Mouse (Mus musculus) heart, postnatal 14 days (tissue): ENCODE measurements at regions not wholly inside any gene's neighbourhood (a gene's known extent, or its start where the extent isn't known, plus 50 kb on each side); places are given as distances from the start of the nearest gene placed in this dataset.

Source experiments
- DNase-seq, 2 experiments: peaks; one replicate each; pipeline ENCODE4 v3.0.0; 2021 to 2022
- intact Hi-C: fragments of 180-260 bp; cut with DNase I; formaldehyde crosslinking; loops from one replicate; pipeline ENCODE4 v1.15.1; 2025

DNA sequence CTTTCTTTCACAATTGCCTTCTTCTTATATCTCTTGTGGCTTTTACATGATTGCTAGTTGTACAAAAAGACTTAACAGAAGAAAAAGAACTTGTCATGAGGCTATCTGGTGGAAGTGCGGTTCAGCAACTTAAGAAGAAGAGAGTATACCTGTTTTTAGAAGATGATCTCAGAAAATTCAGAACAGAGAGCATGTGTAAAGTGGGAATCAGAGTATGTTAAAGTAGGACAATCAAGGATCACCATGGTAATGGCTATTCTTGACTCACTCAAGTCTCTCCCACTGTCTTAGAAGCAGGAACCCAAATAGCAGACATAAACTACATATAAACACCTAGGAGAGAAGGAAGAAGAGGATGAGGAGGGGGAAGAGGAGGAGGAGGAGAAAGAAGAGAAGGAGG lies 857.9 kb upstream of the Nr2f1 start:
- intact Hi-C loops: no loop called here
- DNase-seq: no peak

DNA sequence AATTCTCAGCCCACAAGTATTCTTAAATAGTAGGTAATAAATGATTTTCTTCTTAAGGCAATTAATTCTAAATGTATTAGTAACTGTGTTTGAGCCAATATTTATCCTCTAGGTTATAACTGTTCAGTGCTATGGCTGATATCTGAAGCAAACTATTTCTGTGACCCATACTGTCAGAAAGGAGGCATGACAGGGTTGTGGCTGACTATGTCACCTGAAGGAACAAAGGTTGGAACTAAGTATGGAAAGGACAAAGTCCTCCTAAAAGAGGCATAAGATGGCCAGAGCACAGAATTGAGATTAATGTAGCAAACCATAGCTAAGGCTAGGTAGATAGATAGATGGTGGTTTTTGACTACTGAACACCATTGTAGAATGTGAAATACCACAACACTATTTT lies 854.9 kb upstream of the Nr2f1 start:
- DNase-seq: no peak
- intact Hi-C loops: no loop called here

DNA sequence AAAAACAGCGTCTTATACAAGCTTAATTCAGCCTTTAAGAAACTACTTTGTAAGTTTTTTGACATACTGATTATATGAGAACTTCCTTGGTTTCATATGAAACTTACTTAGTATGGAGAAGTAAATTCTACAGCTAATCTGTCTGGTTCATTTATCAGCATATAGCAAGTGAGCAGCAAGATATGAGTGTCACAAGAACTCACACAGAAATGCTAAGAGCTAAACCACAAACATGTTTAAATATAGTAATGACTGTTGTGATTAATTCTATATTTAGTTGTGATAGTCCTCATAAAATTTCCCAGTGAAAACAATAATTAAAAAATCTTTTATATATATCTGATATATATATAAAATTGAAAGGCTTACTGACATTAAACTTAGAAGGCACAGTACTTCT lies 853.9 kb upstream of the Nr2f1 start:
- DNase-seq: no peak
- intact Hi-C loops: no loop called here

DNA sequence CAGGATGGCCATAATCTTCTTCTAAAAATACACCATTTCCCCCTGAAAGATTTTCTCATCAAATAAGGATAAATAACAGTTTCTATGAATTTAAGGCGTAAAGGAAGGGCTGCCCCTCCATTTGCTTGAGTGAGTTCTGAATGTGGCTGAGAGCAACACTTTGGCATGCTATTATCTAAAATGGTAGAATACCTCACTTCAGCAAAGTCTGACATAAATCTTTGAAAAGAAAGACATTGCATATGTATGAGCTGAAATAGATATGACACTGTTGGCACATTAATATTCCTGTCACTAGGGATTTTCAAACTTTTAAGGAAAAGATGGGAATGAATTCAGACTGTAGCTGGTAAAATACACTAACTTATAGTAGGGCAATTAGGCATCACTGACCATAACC lies 847.7 kb upstream of the Nr2f1 start:
- DNase-seq: no peak
- intact Hi-C loops: no loop called here

DNA sequence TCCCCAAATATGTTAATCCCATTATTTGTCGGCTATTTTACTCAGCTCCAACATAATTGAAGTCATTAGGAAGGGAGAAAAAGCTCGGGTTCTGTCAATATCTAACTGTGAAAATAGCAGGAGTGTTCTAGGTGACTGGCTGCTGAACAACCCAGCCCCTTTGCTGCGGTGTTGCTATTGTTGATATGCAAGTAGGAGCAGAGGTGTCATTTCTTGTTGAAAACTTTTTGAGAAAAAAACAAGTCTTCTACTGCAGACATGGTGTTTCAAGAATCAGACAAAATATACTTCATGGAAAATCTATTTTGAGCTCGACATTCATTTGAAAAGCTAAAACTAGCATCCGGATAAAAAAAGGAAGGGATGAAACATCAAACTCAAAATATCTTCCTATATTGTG lies 845.1 kb upstream of the Nr2f1 start:
- intact Hi-C loops: no loop called here
- no peak for DNase-seq

DNA sequence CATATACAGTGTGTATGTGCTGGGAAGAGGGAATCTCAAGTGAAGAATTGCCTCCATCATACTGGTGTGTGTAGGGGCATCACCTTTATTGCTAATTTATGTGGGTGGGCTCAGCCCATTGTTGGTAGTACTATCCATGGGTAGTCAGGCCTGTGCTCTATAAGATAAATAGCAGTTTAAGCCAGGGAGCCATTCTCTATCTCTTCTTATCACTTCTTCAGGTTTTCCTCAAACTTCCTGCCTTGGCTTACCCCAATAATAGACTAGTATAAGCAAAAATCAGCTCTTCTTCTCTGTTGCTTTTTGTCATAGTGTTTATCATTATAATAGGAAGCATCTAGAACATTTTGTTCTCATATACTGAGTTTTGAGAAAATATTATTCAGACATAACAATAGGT lies 838.3 kb upstream of the Nr2f1 start:
- no peak for DNase-seq

DNA sequence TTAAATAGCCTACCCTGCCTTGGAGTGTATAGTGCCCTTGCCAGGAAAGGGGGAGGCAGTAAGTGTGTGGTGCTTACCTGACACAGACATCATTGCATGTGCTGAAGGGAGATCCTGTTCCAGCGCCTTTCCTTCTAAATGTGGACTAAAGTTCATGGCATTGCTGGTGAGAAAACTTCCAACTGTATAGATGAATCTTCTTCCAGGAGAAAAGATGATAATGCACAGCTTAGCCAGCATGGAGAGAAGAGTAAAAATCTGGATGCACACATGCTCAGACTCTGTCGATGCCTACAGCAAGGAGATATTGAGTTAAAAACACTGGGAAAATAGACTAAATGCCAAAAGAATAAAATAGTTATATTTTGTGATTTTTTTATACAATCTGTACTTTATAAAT lies 835.7 kb upstream of the Nr2f1 start:
- no peak for DNase-seq
- intact Hi-C loops: loop anchor here (10.0 kb wide), 1 partner anchor 1050 kb away; no protein-coding TSS in a partner anchor

More for the DNA sequence above, 838.3 kb upstream of the Nr2f1 start:
- intact Hi-C loops: loop anchor here (10.0 kb wide), 1 partner anchor 1053 kb away; no protein-coding TSS in a partner anchor

DNA sequence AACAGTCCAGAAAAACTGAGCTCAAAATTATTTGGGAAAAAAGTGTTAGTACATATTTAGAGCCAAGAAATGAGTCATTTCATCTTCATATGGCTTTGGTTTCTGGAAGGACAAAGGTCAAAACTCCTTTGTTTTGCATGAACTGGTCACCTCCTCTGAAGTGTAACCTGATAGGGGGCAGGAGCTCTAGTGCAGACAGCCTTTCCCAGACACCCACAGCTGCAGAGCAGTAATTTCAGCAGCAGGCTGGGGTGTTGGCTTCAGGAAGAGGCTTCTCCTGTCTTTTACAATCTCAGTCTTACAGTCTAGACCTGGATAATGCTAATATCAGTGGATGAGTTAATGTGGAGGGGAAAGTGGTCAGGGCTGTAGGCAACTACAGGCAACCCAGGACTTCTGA lies 830.4 kb upstream of the Nr2f1 start:
- peak in 1 of 2 experiments; percentile 7 for DNase-seq
- intact Hi-C loops: loop anchor here (5.0 to 10.0 kb wide), 2 partner anchors 828 to 1045 kb away; no protein-coding TSS in a partner anchor

DNA sequence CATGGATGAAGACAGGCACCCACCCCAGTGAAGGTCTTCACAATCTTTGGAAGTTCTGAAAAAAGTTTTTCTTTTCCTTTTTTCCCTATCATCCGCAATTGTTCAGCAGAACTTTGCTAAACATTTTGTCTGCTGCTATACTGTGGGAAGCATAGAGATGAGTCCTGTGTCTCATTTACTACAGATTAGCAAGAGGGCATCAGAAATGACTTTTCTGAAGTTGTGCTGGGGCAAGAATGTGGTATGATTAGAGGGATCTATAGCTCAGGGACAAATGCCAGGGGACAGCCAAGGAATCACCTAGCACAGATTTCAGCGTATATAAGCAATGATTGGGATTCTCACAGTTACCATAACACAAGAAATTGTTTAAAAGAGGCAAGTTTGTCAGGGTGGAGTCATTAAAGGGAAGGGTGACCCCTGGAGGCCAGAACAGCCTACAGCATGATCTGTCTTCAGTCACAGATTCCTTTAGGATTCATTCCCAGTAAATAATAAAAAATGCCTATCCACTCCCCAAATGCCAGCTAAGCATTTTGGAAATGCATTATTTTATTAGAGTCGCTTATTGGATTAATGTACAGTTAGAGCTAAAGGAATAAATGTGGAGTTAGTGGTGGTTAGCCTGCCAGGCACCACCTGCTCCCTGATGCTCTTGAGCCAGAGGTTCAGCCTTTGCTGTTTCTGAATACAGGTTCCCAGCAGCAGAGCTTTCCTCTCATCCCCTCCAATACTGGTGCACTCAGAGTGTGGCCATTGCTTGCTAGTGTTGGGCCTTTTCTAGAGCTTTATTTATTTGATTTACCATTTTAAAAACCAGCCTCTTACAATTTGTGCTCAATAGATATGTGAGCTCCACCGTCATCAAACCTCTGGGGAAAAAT lies 828.6 kb upstream of the Nr2f1 start:
- intact Hi-C loops: loop anchor here (5.0 kb wide), 1 partner anchor 826 kb away; no protein-coding TSS in a partner anchor
- peak; percentile 15 to 47 for DNase-seq

DNA sequence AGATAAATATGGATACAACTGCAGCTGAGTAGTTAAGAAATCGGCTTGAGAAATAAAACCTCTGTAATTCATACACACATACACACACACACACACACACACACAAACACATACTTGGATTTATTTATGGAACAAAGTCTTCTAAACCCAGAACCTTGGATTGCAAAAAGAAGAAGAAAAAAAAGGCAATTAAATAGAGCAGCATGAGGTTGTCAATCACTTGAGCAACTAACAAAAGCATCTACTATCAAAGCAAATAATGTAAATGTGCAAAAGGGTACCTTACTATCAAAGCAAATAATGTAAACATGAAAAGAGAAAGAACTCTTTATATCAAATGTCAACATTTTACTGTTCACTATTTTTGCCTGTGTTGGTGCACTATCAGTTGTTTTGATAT lies 826.1 kb upstream of the Nr2f1 start:
- intact Hi-C loops: loop anchor here (5.0 kb wide), 1 partner anchor 823 kb away; no protein-coding TSS in a partner anchor
- DNase-seq: no peak

DNA sequence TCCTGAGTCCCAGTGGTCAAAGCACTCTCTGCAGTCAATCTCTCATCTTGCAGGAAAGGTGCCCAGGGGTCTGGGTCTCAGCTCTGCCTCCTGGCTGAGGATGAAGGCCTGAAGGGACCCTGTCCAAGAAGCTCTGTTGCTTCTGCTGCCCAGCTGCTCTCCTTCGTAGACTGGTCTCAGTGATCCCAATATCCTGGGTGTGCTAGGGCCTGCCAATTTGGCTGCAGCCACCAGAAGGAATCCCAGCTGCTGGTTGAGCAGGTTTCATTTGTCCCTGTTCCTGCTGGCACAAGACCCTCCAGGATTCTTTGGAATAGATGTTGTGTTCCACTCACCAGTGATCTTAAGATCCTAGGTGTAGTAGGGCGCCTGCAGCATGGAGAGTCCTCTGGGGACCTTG lies 818.5 kb upstream of the Nr2f1 start:
- intact Hi-C loops: no loop called here
- no peak for DNase-seq

DNA sequence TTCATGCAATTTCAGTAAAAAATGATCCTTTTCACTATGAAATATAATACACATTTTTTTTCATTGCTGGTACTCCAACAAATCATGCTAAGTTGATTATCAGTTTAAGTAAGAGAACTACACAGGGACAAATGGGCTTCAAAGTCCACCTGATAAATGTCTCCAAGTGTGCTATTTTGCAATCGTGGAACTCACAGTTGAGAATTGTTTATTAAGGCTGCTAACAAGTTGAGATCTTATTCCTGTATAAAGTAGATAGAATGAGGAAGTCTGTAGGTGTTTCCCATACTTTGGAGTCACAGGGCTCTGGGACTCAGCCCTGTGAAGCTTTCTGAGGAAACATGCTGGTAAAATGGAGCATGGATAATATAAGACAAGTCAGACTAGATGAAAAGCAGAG lies 803.8 kb upstream of the Nr2f1 start:
- DNase-seq: no peak
- intact Hi-C loops: no loop called here

DNA sequence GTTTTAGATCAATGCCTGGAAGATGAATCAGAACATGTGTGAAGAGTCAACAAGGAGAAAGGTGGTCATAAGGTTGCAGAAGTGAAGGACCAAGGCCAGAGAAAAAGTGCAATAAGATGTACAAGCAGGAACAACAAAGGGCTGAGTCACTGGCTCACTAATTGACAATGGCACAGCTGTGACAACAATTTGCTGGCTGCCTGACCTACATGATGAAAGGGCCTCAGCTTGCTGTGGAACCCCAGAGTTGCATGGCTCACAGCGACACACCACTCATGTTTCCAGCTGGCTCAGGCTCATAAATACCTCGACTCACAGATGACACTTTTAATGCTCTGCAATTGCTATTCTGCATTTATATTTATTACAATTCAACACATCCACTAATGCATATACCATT lies 799.3 kb upstream of the Nr2f1 start:
- DNase-seq: no peak
- intact Hi-C loops: no loop called here

DNA sequence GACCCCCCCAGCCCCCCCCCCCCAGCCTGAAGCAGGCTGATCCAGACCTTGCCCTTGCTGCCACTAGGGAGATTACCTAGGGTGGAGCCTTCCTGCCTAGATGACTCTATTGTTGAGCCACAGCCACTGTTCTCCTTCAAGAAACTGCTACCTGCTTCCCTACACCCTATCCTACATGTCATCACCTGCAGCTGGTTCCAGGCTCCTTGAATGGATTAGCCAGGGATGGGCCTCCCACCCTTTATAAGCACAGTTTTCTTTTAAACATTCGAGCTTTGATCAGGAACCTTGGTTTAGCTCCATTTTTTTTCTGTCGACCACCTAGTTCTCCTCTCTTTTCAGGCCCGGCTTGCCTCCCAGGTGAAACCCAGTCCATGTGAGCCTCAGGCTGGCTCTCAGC lies 792.8 kb upstream of the Nr2f1 start:
- no peak for DNase-seq
- intact Hi-C loops: no loop called here

DNA sequence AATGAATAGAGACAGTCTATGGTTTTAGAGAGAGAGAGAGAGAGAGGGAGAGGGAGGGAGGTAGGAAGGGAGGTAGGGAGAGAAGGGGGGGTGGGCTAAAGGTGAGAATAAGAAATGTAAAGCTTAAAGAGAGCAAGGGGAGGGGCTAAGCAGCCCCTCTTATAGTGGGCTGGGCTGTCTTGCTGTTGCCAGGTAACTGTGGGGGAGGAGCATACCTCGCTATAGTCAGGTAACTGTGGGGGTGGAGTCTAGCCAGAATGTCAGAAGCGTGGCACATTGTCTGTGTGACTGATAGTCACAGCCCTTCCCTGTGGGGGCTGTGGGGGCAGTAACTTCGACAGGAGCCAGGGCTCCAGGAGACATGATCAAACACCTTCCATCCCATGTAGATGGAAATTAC lies 786.4 kb upstream of the Nr2f1 start:
- intact Hi-C loops: no loop called here
- no peak for DNase-seq

DNA sequence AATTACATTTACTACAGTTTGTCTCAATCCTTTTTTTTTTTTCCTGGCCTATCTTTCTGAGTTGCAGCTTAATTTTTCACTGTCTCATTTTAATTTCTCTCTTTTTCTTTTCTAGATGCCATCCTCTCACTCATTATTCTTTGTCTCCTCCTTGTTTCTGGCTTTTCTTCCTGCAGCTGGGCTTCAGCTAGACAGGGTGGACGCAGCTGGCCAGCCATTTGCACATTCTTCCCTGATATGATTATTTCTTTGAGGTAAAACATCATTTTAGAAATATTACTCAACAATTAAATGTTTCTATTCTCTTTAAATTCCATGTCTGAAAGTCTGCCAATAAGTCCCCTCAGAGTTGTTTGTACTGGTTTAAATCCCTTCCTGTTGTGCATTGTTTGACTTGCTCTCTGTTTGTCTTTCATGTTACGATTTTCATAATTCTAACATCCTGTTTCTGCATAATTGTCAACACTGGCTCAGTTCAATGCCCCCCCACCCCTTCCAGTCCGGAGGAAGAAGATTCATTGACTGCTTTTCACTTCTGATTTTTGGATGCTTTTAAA lies 777.7 kb upstream of the Nr2f1 start:
- intact Hi-C loops: no loop called here
- no peak for DNase-seq

DNA sequence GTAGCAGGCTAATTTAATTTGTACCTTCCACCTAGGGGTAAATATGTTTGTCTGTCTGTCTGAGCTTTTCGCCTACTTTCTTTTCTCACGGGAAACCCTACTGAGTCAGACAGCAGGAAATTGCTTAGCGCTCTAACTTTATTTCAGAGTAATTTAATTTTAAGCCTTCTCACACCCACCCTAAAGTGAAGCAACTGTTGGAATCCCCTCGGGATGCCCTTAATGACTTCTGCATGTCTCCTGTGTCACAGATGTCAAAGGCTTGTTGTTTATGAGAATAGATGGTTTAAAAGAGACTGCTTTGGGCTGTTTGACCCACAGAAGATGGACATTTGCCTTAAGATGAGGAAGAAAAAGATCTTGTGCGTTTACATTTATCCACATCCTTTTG lies 738.8 kb upstream of the Nr2f1 start:
- no peak for DNase-seq
- intact Hi-C loops: no loop called here

DNA sequence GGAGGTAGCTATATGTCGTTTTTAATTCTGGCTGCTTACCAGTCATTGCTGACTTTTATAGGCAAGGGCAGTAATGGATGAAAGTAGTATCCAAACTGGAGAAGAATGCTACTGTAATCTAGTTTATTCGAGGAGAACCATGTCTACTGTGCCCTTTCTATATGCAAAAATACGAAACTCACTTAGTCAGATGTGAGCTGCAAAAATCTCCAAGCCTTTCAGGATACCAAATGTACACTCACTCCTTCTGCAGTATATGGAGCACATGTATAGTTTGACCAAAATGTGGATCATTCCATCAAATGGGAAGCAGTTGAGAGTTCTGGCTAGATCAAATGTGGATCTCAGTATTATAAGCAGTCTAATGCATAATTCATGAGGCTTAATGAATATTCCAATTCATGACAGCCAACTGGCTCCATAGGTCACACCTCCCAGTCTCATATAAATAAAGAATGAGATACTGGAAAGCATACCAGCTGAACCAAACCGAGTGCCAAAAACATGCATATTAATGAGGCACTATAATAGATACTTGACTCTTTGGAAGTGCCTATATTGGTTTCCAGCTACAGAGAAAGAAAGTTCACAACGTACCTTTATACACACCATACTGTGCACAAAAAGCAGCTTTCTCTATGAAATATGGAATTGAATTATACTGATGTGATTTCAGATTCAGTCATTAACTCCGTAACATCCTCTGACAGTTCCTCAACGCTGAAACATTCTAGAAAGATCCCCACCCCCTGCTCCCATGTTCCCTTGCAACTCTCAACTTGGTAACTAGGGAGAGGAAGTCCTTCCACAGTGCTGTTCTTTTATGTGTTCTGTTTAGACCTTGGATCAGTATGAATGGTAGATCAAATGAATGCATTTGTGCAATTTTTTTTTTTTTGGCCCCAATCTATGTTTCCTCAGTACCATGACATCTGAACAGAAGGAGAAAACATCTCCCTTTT lies 738.1 kb upstream of the Nr2f1 start:
- intact Hi-C loops: no loop called here
- DNase-seq: no peak

DNA sequence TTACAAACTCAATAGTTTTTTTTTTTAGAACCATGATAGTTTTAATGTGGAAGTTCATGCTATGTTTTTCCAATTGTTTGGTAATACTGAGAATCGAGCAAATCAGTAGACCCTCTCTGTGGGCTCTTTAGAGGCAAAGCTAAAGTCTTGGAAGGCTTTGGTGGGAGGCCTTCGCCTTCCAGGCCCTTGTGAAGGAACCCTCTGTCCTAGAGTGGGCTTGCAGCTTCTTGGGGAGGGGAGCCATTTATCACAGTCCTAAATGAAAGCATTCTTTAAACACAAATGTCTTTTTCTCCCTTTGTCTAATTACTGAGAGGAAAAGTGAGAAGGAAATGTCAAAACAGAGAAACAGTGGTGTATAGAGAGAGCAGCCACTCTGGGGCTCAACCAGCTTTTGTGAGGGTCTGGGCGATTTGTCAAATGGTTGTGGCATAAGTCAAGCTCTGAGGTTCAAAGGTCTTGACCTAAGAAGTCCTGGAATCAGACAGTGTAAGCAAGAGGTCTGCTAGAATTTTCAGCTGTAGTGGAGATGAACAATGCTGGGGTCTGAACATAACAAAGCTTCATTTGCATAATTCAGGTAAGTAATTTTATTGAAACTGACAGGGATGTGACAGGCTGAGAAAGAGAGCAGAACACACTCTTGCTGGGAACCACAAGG lies 736.6 kb upstream of the Nr2f1 start:
- no peak for DNase-seq
- intact Hi-C loops: no loop called here

DNA sequence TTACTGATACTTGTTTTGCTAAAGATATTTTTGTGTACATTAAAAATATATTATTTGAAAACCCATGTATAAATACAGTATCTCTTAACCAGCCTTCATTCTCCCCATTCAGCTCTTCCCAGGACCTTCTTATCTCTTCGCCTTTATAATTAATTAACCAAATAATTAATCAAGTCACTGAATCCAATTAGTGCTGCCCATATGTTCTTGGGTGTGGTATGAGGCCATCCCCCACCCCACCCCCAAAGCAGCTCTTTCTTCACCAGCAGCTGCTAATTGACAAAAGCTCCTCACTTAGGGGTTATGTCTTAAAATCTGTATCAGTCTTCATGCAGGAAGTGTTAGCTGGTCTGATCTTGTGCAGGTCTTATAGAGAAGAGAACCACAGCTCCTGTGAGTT lies 728.8 kb upstream of the Nr2f1 start:
- intact Hi-C loops: no loop called here
- no peak for DNase-seq
